Mouse (Mus musculus) hindbrain, embryonic 11.5 days (tissue): ENCODE results near the gene Gclc. TPM values are rescaled to one million over a fixed set of nuclear protein-coding genes. Genes with fewer than 3 reads are reported as not detected.

Experiments
- ATAC-seq: fragments of 200-750 bp; cut with Nextera tagmentation; 2 replicates; pipeline ENCODE4 v1.8.0; 2017; ENCODE audit warnings: mild to moderate bottlenecking, moderate TSS enrichment, moderate library complexity; ENCODE audit not compliant: low FRiP score
- DNase-seq: peaks from one replicate; pipeline ENCODE4 v3.0.0-alpha.2; 2015; ENCODE audit warnings: low spot score
- H3K27ac ChIP-seq: fragments of 300-500 bp; sonication (generic); 2 replicates; pipeline ENCODE4 v1.5.1; 2014; ENCODE audit warnings: mild to moderate bottlenecking, low read depth, low read length
- H3K27me3 ChIP-seq: fragments of 300-500 bp; sonication (generic); 2 replicates; pipeline ENCODE4 v1.6.1; 2014; ENCODE audit warnings: mild to moderate bottlenecking, low read length, moderate library complexity, mixed read lengths; ENCODE audit not compliant: control insufficient read depth, insufficient read depth
- H3K36me3 ChIP-seq: fragments of 300-500 bp; sonication (generic); 2 replicates; pipeline ENCODE4 v1.6.1; 2014; ENCODE audit warnings: mild to moderate bottlenecking, low read length, moderate library complexity, mixed read lengths; ENCODE audit not compliant: control insufficient read depth, insufficient read depth
- H3K4me1 ChIP-seq: fragments of 300-500 bp; sonication (generic); replicated peaks from 2 replicates; pipeline ENCODE4 v1.6.1; 2014; ENCODE audit warnings: low read length, mixed read lengths; ENCODE audit not compliant: control insufficient read depth, insufficient read depth
- H3K4me2 ChIP-seq: fragments of 300-500 bp; sonication (generic); replicated peaks from 2 replicates; pipeline ENCODE4 v1.6.1; 2014; ENCODE audit warnings: mild to moderate bottlenecking, low read depth, low read length
- H3K4me3 ChIP-seq: fragments of 300-500 bp; sonication (generic); 2 replicates; pipeline ENCODE4 v1.5.1; 2014; ENCODE audit warnings: low read depth, low read length
- H3K9ac ChIP-seq: fragments of 300-500 bp; sonication (generic); 2 replicates; pipeline ENCODE4 v1.6.1; 2014; ENCODE audit warnings: low read depth, low read length
- H3K9me3 ChIP-seq: fragments of 300-500 bp; sonication (generic); 2 replicates; pipeline ENCODE4 v1.6.1; 2016; ENCODE audit warnings: low read length; ENCODE audit not compliant: control insufficient read depth
- WGBS: fragments of 180-500 bp; shearing (Covaris S2); extraction: QIAGEN DNeasy Blood & Tissue Kit; methylation state at CpG from one replicate; pipeline ENCODE4 v1.1.7; 2014; 5-methylcytosine and 5-hydroxymethylcytosine counted together
- polyA plus RNA-seq: library from polyadenylated mRNA; unstranded; fragments of >200 nt; fragmentation: Nextera tagmentation; extraction: Ambion mirVana; gene quantifications from 2 replicates; pipeline ENCODE4 v1.2.1, GENCODE M21; 2014

Gene Gclc
- polyA plus RNA-seq, 1 experiment from 2014 or later = 19.5 TPM

DNA sequence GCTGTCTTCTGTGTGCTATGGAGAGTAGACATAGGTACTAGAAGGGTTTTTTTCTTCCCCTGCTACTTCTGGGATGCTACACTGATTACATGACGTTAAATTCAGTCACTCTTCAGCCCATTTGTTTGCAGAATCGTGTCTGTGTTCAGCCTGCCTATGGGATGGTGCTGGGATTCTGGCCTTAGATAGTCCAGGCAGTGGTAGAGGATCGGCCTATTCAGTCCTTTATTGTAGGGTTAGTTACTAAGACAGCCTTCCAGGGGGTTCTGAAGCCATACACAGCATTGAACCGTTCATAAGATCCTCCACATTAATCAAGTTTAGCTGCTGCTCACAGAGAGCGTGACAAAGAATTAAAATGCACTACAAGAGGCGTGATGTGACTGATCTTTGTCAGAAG lies 16.6 kb downstream of the Gclc start:
- DNase-seq (peak; percentile 18), ATAC-seq (peak; percentile 52; the same call in 1 of the 2 replicates)
- no peak overlapping the region for H3K4me3 ChIP-seq
- H3K36me3 ChIP-seq = no peaks in the 10 kb centered on the region
- H3K4me2 ChIP-seq = no peak overlapping the region
- H3K9me3 ChIP-seq = no peaks in the 10 kb centered on the region
- H3K27me3 ChIP-seq = no peaks in the 10 kb centered on the region
- H3K9ac ChIP-seq = no peak overlapping the region
- 0 out of 2 replicates have a peak overlapping the region, but pooled peaks have one; percentile 39 for H3K27ac ChIP-seq
- peaks cover 10% of the 10 kb centered on the region; the same call in 1 of the 2 replicates for H3K4me1 ChIP-seq
- WGBS = 46% methylated on average over 6 of the region's 6 CpGs

DNA sequence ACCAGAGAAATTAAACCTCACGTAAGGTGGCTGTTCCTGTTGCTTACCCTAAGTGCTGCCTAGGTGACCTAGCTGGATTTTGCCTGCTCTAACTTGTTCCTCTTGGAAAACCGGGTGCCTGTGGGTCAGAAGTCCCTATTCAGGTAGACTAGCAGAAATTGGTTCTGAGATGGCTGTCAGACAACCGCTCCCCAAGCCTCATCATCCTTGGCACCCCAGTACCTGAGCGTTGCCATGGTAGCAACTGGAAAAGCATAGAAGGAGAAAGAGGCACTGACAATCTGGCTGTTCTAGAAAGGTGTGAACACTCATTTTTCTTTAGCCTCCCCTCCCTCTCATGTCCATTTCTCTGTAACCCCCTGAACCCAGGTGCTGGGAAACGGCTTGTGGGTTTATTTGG lies 17.0 kb downstream of the Gclc start:
- H3K4me3 ChIP-seq = no peak overlapping the region
- no peaks in the 10 kb centered on the region for H3K9me3 ChIP-seq
- ATAC-seq (peak; percentile 44; the same call in 1 of the 2 replicates), DNase-seq (no peak)
- H3K27ac ChIP-seq = peak overlapping the region; percentile 39; the same call in 1 of the 2 replicates
- H3K36me3 ChIP-seq = no peaks in the 10 kb centered on the region
- H3K4me2 ChIP-seq = no peak overlapping the region
- H3K4me1 ChIP-seq = peaks cover 10% of the 10 kb centered on the region; the same call in 1 of the 2 replicates
- no peaks in the 10 kb centered on the region for H3K27me3 ChIP-seq
- H3K9ac ChIP-seq = no peak overlapping the region
- 55% methylated on average over 5 of the region's 5 CpGs for WGBS

DNA sequence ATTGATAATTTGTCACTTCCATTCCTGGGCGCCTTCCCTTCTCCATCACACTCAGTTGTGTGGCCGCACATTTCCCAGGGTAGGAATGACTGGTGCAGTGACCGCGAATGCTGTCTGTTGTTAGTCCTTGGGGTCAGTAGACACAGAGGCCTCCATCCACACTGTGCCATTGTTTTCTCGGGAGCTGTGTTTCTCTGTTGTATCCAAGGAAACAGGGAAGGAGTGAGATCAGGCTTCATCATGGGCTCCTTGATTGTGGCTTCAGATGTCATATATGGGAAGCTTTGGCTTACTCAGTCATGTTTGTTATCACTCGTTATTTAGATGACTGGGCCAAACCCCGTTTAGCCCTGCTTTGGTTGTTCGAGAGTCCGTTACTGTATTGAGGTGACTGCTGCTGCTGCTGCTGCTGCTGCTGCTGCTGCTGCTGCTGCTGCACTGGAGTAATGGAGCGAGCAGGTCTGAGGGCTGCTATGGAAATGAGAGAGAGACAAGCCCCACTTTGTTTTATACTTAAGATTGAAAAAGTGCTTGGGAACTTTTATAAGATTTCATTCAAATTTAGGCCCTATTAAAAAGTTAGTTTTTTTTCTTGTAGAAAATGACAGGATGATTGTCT lies 17.5 kb downstream of the Gclc start:
- 38% methylated on average over 10 of the region's 10 CpGs for WGBS
- H3K27ac ChIP-seq = peak overlapping the region; percentile 39; the same call in 1 of the 2 replicates
- peak; percentile 53 for DNase-seq

DNA sequence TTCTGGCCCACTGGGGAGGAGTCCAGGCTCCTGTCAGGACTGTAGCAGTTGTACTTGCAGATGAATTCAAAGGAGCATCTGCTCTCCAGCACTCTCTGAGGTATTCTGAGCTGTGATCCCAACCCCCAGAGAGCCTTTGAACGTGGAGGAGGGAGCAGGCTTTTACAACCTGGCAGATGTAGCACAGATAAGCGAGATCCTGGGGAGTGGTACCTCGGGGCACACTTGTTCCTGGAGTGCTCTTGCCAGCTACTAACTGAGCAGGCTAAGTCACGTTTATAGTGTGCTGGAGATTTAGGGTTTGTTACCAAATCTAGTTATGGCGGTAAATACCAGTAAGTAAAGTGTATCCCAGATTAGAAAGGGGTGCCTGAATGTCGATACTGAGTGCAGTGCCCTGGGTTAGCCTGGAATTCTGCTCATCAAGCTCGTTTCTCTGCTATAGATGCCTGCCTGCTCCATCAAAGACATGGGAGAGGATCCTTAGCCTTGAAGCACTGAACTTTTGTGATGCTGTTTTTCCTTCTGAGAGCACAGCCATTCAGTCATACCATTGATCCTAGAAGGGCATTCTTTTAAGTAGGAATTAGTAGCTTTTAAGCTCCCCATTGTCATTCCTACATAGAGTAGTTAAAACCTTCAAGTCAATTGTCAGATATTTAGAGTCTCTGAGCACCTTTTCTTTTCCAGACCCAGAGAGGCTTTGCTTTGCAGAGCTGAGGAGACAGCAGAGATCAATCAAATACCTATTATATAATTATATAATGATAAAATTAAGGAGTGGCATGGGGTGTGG lies 22.6 kb downstream of the Gclc start:
- Histone ChIP-seq H3K4me2 (no peak overlapping the region), H3K36me3 (no peaks in the 10 kb centered on the region)
- DNase-seq = no peak

More for the DNA sequence above, 17.5 kb downstream of the Gclc start:
- peaks cover 10% of the 10 kb centered on the region; the same call in 1 of the 2 replicates for H3K4me1 ChIP-seq
- no peak overlapping the region for H3K4me3 ChIP-seq
- H3K27me3 ChIP-seq = no peaks in the 10 kb centered on the region
- H3K9ac ChIP-seq = no peak overlapping the region
- no peaks in the 10 kb centered on the region for H3K36me3 ChIP-seq
- ATAC-seq = peak; percentile 79
- H3K4me2 ChIP-seq = no peak overlapping the region; the same call in 1 of the 2 replicates
- H3K9me3 ChIP-seq = no peaks in the 10 kb centered on the region

DNA sequence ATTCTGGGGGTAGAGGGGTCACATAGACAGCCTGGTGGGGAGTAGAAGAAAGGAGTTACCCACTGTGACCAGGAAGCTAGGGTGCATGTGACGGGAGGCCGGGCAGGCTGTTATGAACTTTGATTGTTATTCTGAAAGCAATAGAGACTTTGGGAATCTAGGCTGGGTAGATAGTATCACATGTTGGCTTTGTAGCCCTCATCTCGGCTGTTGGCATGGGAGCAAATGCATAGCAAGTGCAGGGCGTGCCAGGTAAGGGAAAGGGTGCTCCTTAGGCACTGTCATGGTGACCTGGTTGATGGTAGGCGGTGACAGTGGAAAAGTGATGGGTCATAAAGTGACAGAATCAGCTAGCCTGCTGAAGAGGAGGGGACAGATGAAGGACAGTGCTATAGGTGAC lies 23.3 kb downstream of the Gclc start:
- H3K36me3 ChIP-seq = no peaks in the 10 kb centered on the region
- H3K4me3 ChIP-seq = no peak overlapping the region
- no peaks in the 10 kb centered on the region for H3K9me3 ChIP-seq
- no peak overlapping the region for H3K27ac ChIP-seq
- no peaks in the 10 kb centered on the region; the same call in 1 of the 2 replicates for H3K4me1 ChIP-seq
- H3K9ac ChIP-seq = no peak overlapping the region
- no peak for ATAC-seq
- H3K27me3 ChIP-seq = no peaks in the 10 kb centered on the region
- no peak for DNase-seq
- 88% methylated on average over 5 of the region's 5 CpGs for WGBS
- no peak overlapping the region for H3K4me2 ChIP-seq

More for the DNA sequence above, 22.6 kb downstream of the Gclc start:
- no peak for ATAC-seq
- no peaks in the 10 kb centered on the region for H3K9me3 ChIP-seq
- 68% methylated on average over 7 of the region's 7 CpGs for WGBS
- H3K27me3 ChIP-seq = no peaks in the 10 kb centered on the region
- H3K27ac ChIP-seq = no peak overlapping the region
- H3K4me3 ChIP-seq = no peak overlapping the region
- H3K9ac ChIP-seq = no peak overlapping the region
- no peaks in the 10 kb centered on the region; the same call in 1 of the 2 replicates for H3K4me1 ChIP-seq

DNA sequence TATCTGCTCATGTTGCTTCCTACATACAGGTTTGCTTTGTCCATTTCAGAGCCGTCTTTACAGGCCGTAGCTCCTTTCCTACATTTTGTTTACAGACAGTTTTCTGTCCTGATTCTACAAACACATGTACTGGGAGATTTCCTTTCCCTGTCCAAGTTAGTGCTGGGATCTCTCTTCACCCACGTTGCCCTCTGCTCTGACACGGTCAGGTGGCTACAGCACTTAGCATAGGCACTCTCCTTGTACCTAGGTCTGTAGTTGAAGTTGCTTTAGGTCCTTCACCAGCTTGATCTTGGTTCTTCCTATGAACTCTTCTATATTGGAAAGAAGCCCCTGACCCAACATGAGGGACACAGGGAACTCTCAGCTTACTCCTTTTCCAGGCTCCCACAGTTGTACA lies 25.4 kb downstream of the Gclc start:
- H3K4me3 ChIP-seq = no peak overlapping the region
- H3K4me1 ChIP-seq = no peaks in the 10 kb centered on the region
- no peaks in the 10 kb centered on the region for H3K9me3 ChIP-seq
- no peaks in the 10 kb centered on the region for H3K36me3 ChIP-seq
- no peak overlapping the region for H3K27ac ChIP-seq
- ATAC-seq (no peak), DNase-seq (no peak)
- no peaks in the 10 kb centered on the region for H3K27me3 ChIP-seq
- H3K9ac ChIP-seq = no peak overlapping the region
- 92% methylated on average over 4 of the region's 4 CpGs for WGBS
- no peak overlapping the region for H3K4me2 ChIP-seq

DNA sequence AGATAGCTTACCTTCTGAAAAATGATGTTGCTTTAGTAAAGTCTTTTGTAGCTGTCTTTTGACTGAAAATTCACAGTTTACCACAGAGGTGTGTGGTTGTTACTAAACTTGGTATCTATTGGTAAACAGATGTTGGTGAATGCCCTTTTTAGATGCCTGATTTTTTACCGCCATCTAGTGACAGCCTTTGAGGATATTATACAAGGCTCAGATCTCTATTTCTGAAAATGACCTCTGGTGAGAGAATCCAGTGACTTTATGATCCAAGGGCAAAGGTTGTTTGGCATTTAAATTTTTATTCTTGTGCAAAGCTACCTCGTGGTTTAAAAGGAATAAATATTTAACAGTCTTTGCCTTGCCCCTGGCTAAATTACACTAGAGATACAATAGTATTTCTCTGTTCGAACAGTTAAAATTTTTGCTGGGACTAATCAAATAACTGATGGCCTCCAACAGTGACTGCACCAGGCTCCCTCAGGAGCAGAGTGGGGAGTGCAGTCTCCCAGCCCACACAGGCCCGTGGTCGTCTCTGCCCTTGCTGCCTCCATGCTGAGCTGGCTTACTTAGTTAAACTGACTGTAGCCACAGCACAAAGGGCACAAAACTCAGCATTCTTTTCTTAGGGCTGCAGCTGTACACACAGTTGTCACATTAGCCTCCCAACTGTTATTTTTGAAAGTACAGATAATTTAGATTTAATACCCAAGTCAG lies 27.3 kb downstream of the Gclc start:
- WGBS = 48% methylated on average over 5 of the region's 5 CpGs
- DNase-seq (peak; percentile 43), ATAC-seq (no peak)
- Histone ChIP-seq H3K4me2 (no peak overlapping the region), H3K27ac (no peak overlapping the region), H3K4me1 (no peaks in the 10 kb centered on the region), H3K27me3 (no peaks in the 10 kb centered on the region), H3K4me3 (no peak overlapping the region), H3K9ac (no peak overlapping the region), H3K9me3 (no peaks in the 10 kb centered on the region), H3K36me3 (no peaks in the 10 kb centered on the region)

DNA sequence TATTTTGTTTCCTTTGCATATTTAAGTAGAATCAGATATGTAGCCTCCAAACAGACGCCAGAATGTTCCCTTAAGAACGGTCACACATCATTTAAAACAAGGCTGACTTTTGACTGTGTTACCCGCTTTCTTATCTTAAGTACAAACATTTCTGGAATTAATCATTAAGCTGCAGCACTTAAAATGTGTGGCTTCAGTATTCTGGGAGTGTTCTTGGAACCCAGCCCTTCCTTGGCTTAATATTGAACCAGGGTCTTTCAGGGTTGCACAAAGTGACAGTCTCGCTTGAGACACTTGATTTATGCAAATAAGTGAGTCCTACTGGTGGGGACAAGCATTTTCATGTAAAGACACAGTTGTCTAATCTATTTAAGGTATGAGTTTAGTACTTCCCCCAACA lies 27.9 kb downstream of the Gclc start:
- Histone ChIP-seq H3K9ac (no peak overlapping the region), H3K27ac (no peak overlapping the region), H3K36me3 (no peaks in the 10 kb centered on the region), H3K9me3 (no peaks in the 10 kb centered on the region), H3K27me3 (no peaks in the 10 kb centered on the region), H3K4me2 (no peak overlapping the region), H3K4me1 (no peaks in the 10 kb centered on the region), H3K4me3 (no peak overlapping the region)
- 71% methylated on average over 4 of the region's 4 CpGs for WGBS
- no peak for DNase-seq
- ATAC-seq = no peak
